8 mouse cellular contexts compared by ENCODE assay signal in genomic region chr1:171440025-171440725, GRCm38 (mm10). TPM values are rescaled to one million over a fixed set of nuclear protein-coding genes. Genes with fewer than 3 reads are reported as not detected.
DNase-seq lines count a peak whose midpoint lies in the region; ATAC-seq lines count a peak whose summit lies in the region.

No protein-coding gene starts in this region.

- no peak overlapping the region for H3K9ac ChIP-seq in forebrain, embryonic 14.5 days (ENCODE audit: low read length)
- H3K9ac ChIP-seq in forebrain, embryonic 11.5 days (ENCODE audit: low read length) = no peak overlapping the region
- H3K9ac ChIP-seq in embryonic facial prominence, embryonic 12.5 days = no peak overlapping the region
- no peak overlapping the region for H3K9ac ChIP-seq in limb, embryonic 15.5 days
- H3K9ac ChIP-seq in neural tube, embryonic 15.5 days (replicated peaks) = no peak overlapping the region

- peaks cover 15% of the 10 kb centered on the region; the same call in 1 of the 2 replicates for H3K27me3 ChIP-seq in forebrain, embryonic 14.5 days (replicated peaks; ENCODE audit: control insufficient read depth, insufficient read depth, low read length)
- peaks cover 18% of the 10 kb centered on the region for H3K27me3 ChIP-seq in forebrain, embryonic 11.5 days (ENCODE audit: control insufficient read depth, insufficient read depth, low read length)
- H3K27me3 ChIP-seq in embryonic facial prominence, embryonic 12.5 days = peaks cover 32% of the 10 kb centered on the region
- H3K27me3 ChIP-seq in limb, embryonic 15.5 days = peaks cover 19% of the 10 kb centered on the region; the same call in 1 of the 2 replicates
- H3K27me3 ChIP-seq in neural tube, embryonic 15.5 days (replicated peaks) = peaks cover 38% of the 10 kb centered on the region

- 0 out of 2 replicates have a peak, but pooled peaks cover 3% of the 10 kb centered on the region for H3K9me3 ChIP-seq in forebrain, embryonic 14.5 days (replicated peaks; ENCODE audit: control insufficient read depth, low read length)
- H3K9me3 ChIP-seq in forebrain, embryonic 11.5 days (ENCODE audit: control insufficient read depth, low read length) = peaks cover 3% of the 10 kb centered on the region; the same call in 1 of the 2 replicates
- 0 out of 2 replicates have a peak, but pooled peaks cover 6% of the 10 kb centered on the region for H3K9me3 ChIP-seq in embryonic facial prominence, embryonic 12.5 days
- H3K9me3 ChIP-seq in limb, embryonic 15.5 days = no peaks in the 10 kb centered on the region
- no peaks in the 10 kb centered on the region for H3K9me3 ChIP-seq in neural tube, embryonic 15.5 days (replicated peaks)

- no peaks in the 10 kb centered on the region for H3K4me1 ChIP-seq in forebrain, embryonic 14.5 days (ENCODE audit: control insufficient read depth, insufficient read depth, low read length)
- 0 out of 2 replicates have a peak, but pooled peaks cover 1% of the 10 kb centered on the region for H3K4me1 ChIP-seq in forebrain, embryonic 11.5 days (replicated peaks; ENCODE audit: control insufficient read depth, insufficient read depth, low read length)
- 0 out of 2 replicates have a peak, but pooled peaks cover 3% of the 10 kb centered on the region for H3K4me1 ChIP-seq in embryonic facial prominence, embryonic 12.5 days
- peaks cover 20% of the 10 kb centered on the region for H3K4me1 ChIP-seq in limb, embryonic 15.5 days
- peaks cover 14% of the 10 kb centered on the region for H3K4me1 ChIP-seq in neural tube, embryonic 15.5 days

- no peak overlapping the region for H3K27ac ChIP-seq in forebrain, embryonic 14.5 days (ENCODE audit: low read depth, low read length)
- no peak overlapping the region for H3K27ac ChIP-seq in forebrain, embryonic 11.5 days (ENCODE audit: low read depth, low read length)
- H3K27ac ChIP-seq in embryonic facial prominence, embryonic 12.5 days = 0 out of 2 replicates have a peak overlapping the region, but pooled peaks have one; percentile 36
- no peak overlapping the region for H3K27ac ChIP-seq in limb, embryonic 15.5 days
- H3K27ac ChIP-seq in neural tube, embryonic 15.5 days (replicated peaks) = peak overlapping the region; percentile 49; the same call in 1 of the 2 replicates

- DNase-seq in forebrain, embryonic 14.5 days (ENCODE audit: low spot score) = peak; percentile 35
- no peak for DNase-seq in forebrain, embryonic 11.5 days (ENCODE audit: low spot score)
- peak; percentile 70 to 73 for DNase-seq in heart, postnatal 36 days
- no peak for DNase-seq in left cerebral cortex, adult 11 months (ENCODE audit: low spot score)
- no peak for DNase-seq in thymus, postnatal 4 days

- intact Hi-C loops in heart, postnatal 36 days (cut with DNase I) = no loop called here

- 57% methylated on average over 9 of the region's 9 CpGs for WGBS in forebrain, embryonic 14.5 days
- WGBS in forebrain, embryonic 11.5 days = 63% methylated on average over 9 of the region's 9 CpGs
- 41% methylated on average over 9 of the region's 9 CpGs for WGBS in embryonic facial prominence, embryonic 12.5 days
- 22% methylated on average over 9 of the region's 9 CpGs for WGBS in limb, embryonic 15.5 days
- 34% methylated on average over 9 of the region's 9 CpGs for WGBS in neural tube, embryonic 15.5 days

- no peak overlapping the region for H3K4me3 ChIP-seq in forebrain, embryonic 14.5 days (ENCODE audit: low read depth, low read length)
- no peak overlapping the region for H3K4me3 ChIP-seq in forebrain, embryonic 11.5 days (ENCODE audit: low read depth, low read length)
- H3K4me3 ChIP-seq in embryonic facial prominence, embryonic 12.5 days = no peak overlapping the region
- H3K4me3 ChIP-seq in limb, embryonic 15.5 days = no peak overlapping the region
- no peak overlapping the region for H3K4me3 ChIP-seq in neural tube, embryonic 15.5 days (replicated peaks)

- ATAC-seq in forebrain, embryonic 14.5 days = peak; percentile 45
- ATAC-seq in forebrain, embryonic 11.5 days (replicated peaks; ENCODE audit: low FRiP score) = no peak
- ATAC-seq in embryonic facial prominence, embryonic 12.5 days (ENCODE audit: insufficient number of reproducible peaks, insufficient read depth, low FRiP score, low TSS enrichment) = no peak
- ATAC-seq in limb, embryonic 15.5 days (ENCODE audit: insufficient number of reproducible peaks, low FRiP score, low TSS enrichment, low read depth) = no peak
- ATAC-seq in neural tube, embryonic 15.5 days (ENCODE audit: low FRiP score) = peak; percentile 76

- H3K4me2 ChIP-seq in forebrain, embryonic 14.5 days (ENCODE audit: low read length) = no peak overlapping the region
- H3K4me2 ChIP-seq in forebrain, embryonic 11.5 days (ENCODE audit: low read depth, low read length, severe bottlenecking) = no peak overlapping the region
- 0 out of 2 replicates have a peak overlapping the region, but pooled peaks have one; percentile 60 for H3K4me2 ChIP-seq in embryonic facial prominence, embryonic 12.5 days (replicated peaks)
- H3K4me2 ChIP-seq in limb, embryonic 15.5 days = 0 out of 2 replicates have a peak overlapping the region, but pooled peaks have one; percentile 73
- peak overlapping the region; percentile 54 for H3K4me2 ChIP-seq in neural tube, embryonic 15.5 days

- H3K36me3 ChIP-seq in forebrain, embryonic 14.5 days (ENCODE audit: control insufficient read depth, insufficient read depth, low read length) = no peaks in the 10 kb centered on the region
- H3K36me3 ChIP-seq in forebrain, embryonic 11.5 days (ENCODE audit: control insufficient read depth, insufficient read depth, low read length) = no peaks in the 10 kb centered on the region
- no peaks in the 10 kb centered on the region for H3K36me3 ChIP-seq in embryonic facial prominence, embryonic 12.5 days
- H3K36me3 ChIP-seq in limb, embryonic 15.5 days = no peaks in the 10 kb centered on the region
- no peaks in the 10 kb centered on the region for H3K36me3 ChIP-seq in neural tube, embryonic 15.5 days

RNA-seq across cellular contexts. Expression of gene F11r, which starts 2.8 kb away (rescaled TPM):
- 3.0 and 6.9 TPM in 2 replicates for polyA plus RNA-seq in forebrain, embryonic 14.5 days (2014; fragmentation: Nextera tagmentation; extraction: Ambion mirVana)
- 12.8 and 13.4 TPM in 2 replicates for polyA plus RNA-seq in forebrain, embryonic 11.5 days (2014; fragmentation: Nextera tagmentation; extraction: Ambion mirVana)
- 31.8 and 35.2 TPM in 2 replicates for polyA plus RNA-seq in embryonic facial prominence, embryonic 12.5 days (2016; fragmentation: Nextera tagmentation; extraction: Ambion mirVana)
- total RNA-seq in heart, postnatal 36 days (2021) = 10 to 100 TPM; 38.7 to 43.2 TPM
- polyA plus RNA-seq in limb, embryonic 15.5 days (2015; fragmentation: Nextera tagmentation; extraction: Ambion mirVana) = 68.3 and 70.6 TPM in 2 replicates
- polyA plus RNA-seq in neural tube, embryonic 15.5 days (2015; fragmentation: Nextera tagmentation; extraction: Ambion mirVana) = 11.8 and 27.5 TPM in 2 replicates

RNA-seq across cellular contexts. Expression of gene Tstd1, which starts 21.5 kb away (rescaled TPM):
- 4.5 and 4.8 TPM in 2 replicates for polyA plus RNA-seq in forebrain, embryonic 14.5 days (2014; fragmentation: Nextera tagmentation; extraction: Ambion mirVana)
- polyA plus RNA-seq in forebrain, embryonic 11.5 days (2014; fragmentation: Nextera tagmentation; extraction: Ambion mirVana) = 4.1 and 5.6 TPM in 2 replicates
- 5.8 and 7.6 TPM in 2 replicates for polyA plus RNA-seq in embryonic facial prominence, embryonic 12.5 days (2016; fragmentation: Nextera tagmentation; extraction: Ambion mirVana)
- total RNA-seq in heart, postnatal 36 days (2021) = 1 to 10 TPM; 1.2 to 1.6 TPM
- polyA plus RNA-seq in limb, embryonic 15.5 days (2015; fragmentation: Nextera tagmentation; extraction: Ambion mirVana) = 5.2 and 8.5 TPM in 2 replicates
- 4.9 and 6.2 TPM in 2 replicates for polyA plus RNA-seq in neural tube, embryonic 15.5 days (2015; fragmentation: Nextera tagmentation; extraction: Ambion mirVana)

RNA-seq across cellular contexts. Expression of gene Usf1, which starts 29.1 kb away (rescaled TPM):
- 212 and 263 TPM in 2 replicates for polyA plus RNA-seq in forebrain, embryonic 14.5 days (2014; fragmentation: Nextera tagmentation; extraction: Ambion mirVana)
- 152 and 170 TPM in 2 replicates for polyA plus RNA-seq in forebrain, embryonic 11.5 days (2014; fragmentation: Nextera tagmentation; extraction: Ambion mirVana)
- 119 and 125 TPM in 2 replicates for polyA plus RNA-seq in embryonic facial prominence, embryonic 12.5 days (2016; fragmentation: Nextera tagmentation; extraction: Ambion mirVana)
- 10 to 100 TPM; 41.0 to 52.1 TPM for total RNA-seq in heart, postnatal 36 days (2021)
- polyA plus RNA-seq in limb, embryonic 15.5 days (2015; fragmentation: Nextera tagmentation; extraction: Ambion mirVana) = 71.1 and 75.8 TPM in 2 replicates
- 131 and 149 TPM in 2 replicates for polyA plus RNA-seq in neural tube, embryonic 15.5 days (2015; fragmentation: Nextera tagmentation; extraction: Ambion mirVana)

RNA-seq across cellular contexts. Expression of gene Arhgap30, which starts 51.4 kb away (rescaled TPM):
- polyA plus RNA-seq in forebrain, embryonic 14.5 days (2014; fragmentation: Nextera tagmentation; extraction: Ambion mirVana) = 0.28 and 0.39 TPM in 2 replicates
- polyA plus RNA-seq in forebrain, embryonic 11.5 days (2014; fragmentation: Nextera tagmentation; extraction: Ambion mirVana) = 0.49 and 0.53 TPM in 2 replicates
- 0.97 and 1.1 TPM in 2 replicates for polyA plus RNA-seq in embryonic facial prominence, embryonic 12.5 days (2016; fragmentation: Nextera tagmentation; extraction: Ambion mirVana)
- 1 to 10 TPM; 2.7 to 2.9 TPM for total RNA-seq in heart, postnatal 36 days (2021)
- 2.9 and 3.2 TPM in 2 replicates for polyA plus RNA-seq in limb, embryonic 15.5 days (2015; fragmentation: Nextera tagmentation; extraction: Ambion mirVana)
- 0.88 and 6.0 TPM in 2 replicates for polyA plus RNA-seq in neural tube, embryonic 15.5 days (2015; fragmentation: Nextera tagmentation; extraction: Ambion mirVana)

Comparison
In these comparisons a context has a peak if more than half of its experiments do, and no peak if none do; other contexts are left out.
1. ATAC-seq: peak in forebrain, embryonic 14.5 days (single experiment) and neural tube, embryonic 15.5 days (single experiment); none in forebrain, embryonic 11.5 days (single experiment), embryonic facial prominence, embryonic 12.5 days (single experiment) and limb, embryonic 15.5 days (single experiment).
2. DNase-seq: peak in forebrain, embryonic 14.5 days (single experiment) and heart, postnatal 36 days (2 of 2); none in forebrain, embryonic 11.5 days (single experiment), left cerebral cortex, adult 11 months (single experiment) and thymus, postnatal 4 days (single experiment).
3. H3K27ac ChIP-seq: peak in embryonic facial prominence, embryonic 12.5 days (single experiment) and neural tube, embryonic 15.5 days (single experiment); none in forebrain, embryonic 14.5 days (single experiment), forebrain, embryonic 11.5 days (single experiment) and limb, embryonic 15.5 days (single experiment).
4. H3K4me2 ChIP-seq: peak in embryonic facial prominence, embryonic 12.5 days (single experiment), limb, embryonic 15.5 days (single experiment) and neural tube, embryonic 15.5 days (single experiment); none in forebrain, embryonic 14.5 days (single experiment) and forebrain, embryonic 11.5 days (single experiment).